In the genomic region with DNA sequence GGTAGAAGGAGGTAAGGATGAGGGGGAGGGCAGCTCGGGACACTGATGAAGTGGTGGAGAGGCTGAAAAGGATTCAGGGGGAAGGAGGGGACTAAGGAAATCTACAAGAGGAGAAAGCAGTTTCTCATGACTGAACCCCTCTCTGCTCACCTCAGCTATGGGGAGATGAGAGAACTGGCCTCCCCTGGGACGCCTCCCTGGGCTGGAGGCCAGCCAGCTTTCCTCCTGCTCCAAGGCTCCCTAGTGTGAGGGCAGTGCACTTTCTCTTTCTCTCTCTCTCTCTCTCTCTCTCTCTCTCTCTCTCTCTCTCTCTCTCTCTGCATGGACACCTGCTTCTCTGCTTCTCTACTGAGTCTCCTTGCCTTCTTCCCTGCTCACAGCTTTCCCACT, we compare ENCODE assay signal across 17 mouse cellular contexts. TPM values are rescaled to one million over a fixed set of nuclear protein-coding genes. Genes with fewer than 3 reads are reported as not detected.
DNase-seq lines count a peak whose midpoint lies in the region; ATAC-seq and TF ChIP-seq lines count a peak whose summit lies in the region.
"Had no signal": no experiment of that assay in that cellular context is flagged by ENCODE, and none has a peak within 500 bp of the region (broad histone marks: within the 10 kb centered on the region; RNA-seq: fewer than 3 reads in every experiment).

No protein-coding gene starts in this region.

- peak overlapping the region; percentile 98; the same call in 1 of the 2 replicates for H3K9ac ChIP-seq in forebrain, embryonic 14.5 days (ENCODE audit: low read length)
- H3K9ac ChIP-seq in hindbrain, postnatal 0 days (replicated peaks; ENCODE audit: low read length): peak overlapping the region; percentile 92
- H3K9ac ChIP-seq in neural tube, embryonic 14.5 days (replicated peaks; ENCODE audit: low read depth, low read length): peak overlapping the region; percentile 99
- H3K9ac ChIP-seq: embryonic facial prominence, embryonic 15.5 days had no signal

- no peaks in the 10 kb centered on the region for H3K27me3 ChIP-seq in forebrain, embryonic 14.5 days (replicated peaks; ENCODE audit: control insufficient read depth, insufficient read depth, low read length)
- H3K27me3 ChIP-seq in hindbrain, postnatal 0 days (ENCODE audit: insufficient read depth, low read length): no peaks in the 10 kb centered on the region
- 0 out of 2 replicates have a peak, but pooled peaks cover 2% of the 10 kb centered on the region for H3K27me3 ChIP-seq in neural tube, embryonic 14.5 days (ENCODE audit: control insufficient read depth, insufficient read depth, low read length)

- peak overlapping the region; percentile 95 for H3K4me2 ChIP-seq in forebrain, embryonic 14.5 days (ENCODE audit: low read length)
- H3K4me2 ChIP-seq in hindbrain, postnatal 0 days (ENCODE audit: low read depth, low read length): peak overlapping the region; percentile 92
- peak overlapping the region; percentile 77 for H3K4me2 ChIP-seq in neural tube, embryonic 14.5 days (ENCODE audit: low read depth, low read length)
- H3K4me2 ChIP-seq: embryonic facial prominence, embryonic 15.5 days had no signal

- H3K4me1 ChIP-seq in forebrain, embryonic 14.5 days (ENCODE audit: control insufficient read depth, insufficient read depth, low read length): peaks cover 59% of the 10 kb centered on the region
- peaks cover 38% of the 10 kb centered on the region for H3K4me1 ChIP-seq in hindbrain, postnatal 0 days (ENCODE audit: insufficient read depth, low read length)
- H3K4me1 ChIP-seq in neural tube, embryonic 14.5 days (ENCODE audit: control insufficient read depth, insufficient read depth, low read length): peaks cover 51% of the 10 kb centered on the region

- no peaks in the 10 kb centered on the region for H3K9me3 ChIP-seq in forebrain, embryonic 14.5 days (replicated peaks; ENCODE audit: control insufficient read depth, low read length)
- no peaks in the 10 kb centered on the region for H3K9me3 ChIP-seq in hindbrain, postnatal 0 days (ENCODE audit: low read length)
- no peaks in the 10 kb centered on the region for H3K9me3 ChIP-seq in neural tube, embryonic 14.5 days (ENCODE audit: control insufficient read depth, low read length)
- H3K9me3 ChIP-seq: embryonic facial prominence, embryonic 15.5 days had no signal

- 32% methylated on average over 2 of the region's 2 CpGs for WGBS in forebrain, embryonic 14.5 days
- WGBS in hindbrain, postnatal 0 days: 32% methylated on average over 2 of the region's 2 CpGs
- WGBS in neural tube, embryonic 14.5 days: 29% methylated on average over 2 of the region's 2 CpGs

- H3K36me3 ChIP-seq in forebrain, embryonic 14.5 days (ENCODE audit: control insufficient read depth, insufficient read depth, low read length): peaks cover 9% of the 10 kb centered on the region
- H3K36me3 ChIP-seq in hindbrain, postnatal 0 days (ENCODE audit: insufficient read depth, low read length): peaks cover 8% of the 10 kb centered on the region
- H3K36me3 ChIP-seq in neural tube, embryonic 14.5 days (ENCODE audit: control insufficient read depth, insufficient read depth, low read length): peaks cover 11% of the 10 kb centered on the region
- H3K36me3 ChIP-seq: embryonic facial prominence, embryonic 15.5 days had no signal

- H3K4me3 ChIP-seq in forebrain, embryonic 14.5 days (ENCODE audit: low read depth, low read length): peak overlapping the region; percentile 75
- H3K4me3 ChIP-seq in hindbrain, postnatal 0 days (ENCODE audit: low read length): peak overlapping the region; percentile 60
- peak overlapping the region; percentile 96 for H3K4me3 ChIP-seq in neural tube, embryonic 14.5 days (ENCODE audit: low read depth, low read length)
- H3K4me3 ChIP-seq: embryonic facial prominence, embryonic 15.5 days; heart, adult 2 months had no signal

- no peak for ATAC-seq in forebrain, embryonic 14.5 days
- ATAC-seq in hindbrain, postnatal 0 days: no peak
- ATAC-seq in neural tube, embryonic 14.5 days (ENCODE audit: low read depth): no peak
- no peak for ATAC-seq in megakaryocyte progenitor cell, adult 5-6 weeks (replicated peaks; ENCODE audit: poor library complexity)
- ATAC-seq in frontal cortex, adult (ENCODE audit: low TSS enrichment): no peak

- 0 out of 2 replicates have a peak overlapping the region, but pooled peaks have one; percentile 90 for H3K27ac ChIP-seq in forebrain, embryonic 14.5 days (ENCODE audit: low read depth, low read length)
- H3K27ac ChIP-seq in hindbrain, postnatal 0 days: peak overlapping the region; percentile 94
- peak overlapping the region; percentile 94; the same call in 1 of the 2 replicates for H3K27ac ChIP-seq in neural tube, embryonic 14.5 days (ENCODE audit: low read depth, low read length)
- H3K27ac ChIP-seq: embryonic facial prominence, embryonic 15.5 days; heart, adult 2 months had no signal

- peak; percentile 65 to 68 for DNase-seq in cerebellum, postnatal 14 days
- DNase-seq in cerebellum, adult 8-10 months: no peak
- no peak for DNase-seq in forebrain, embryonic 14.5 days (ENCODE audit: low spot score)
- no peak for DNase-seq in hindbrain, postnatal 0 days (ENCODE audit: low spot score)
- no peak for DNase-seq in urinary bladder, postnatal 25 days (ENCODE audit: low spot score)
- DNase-seq: heart, adult 2 months; heart, postnatal 14 days; kidney, adult 18-20 months; liver; thymus, adult 2 months had no signal

- TF ChIP-seq CTCF in hindbrain, postnatal 0 days (IDR thresholded peaks at IDR 0.05; ENCODE audit: low read depth): no peak

RNA-seq across cellular contexts. Expression of a gene that starts 42.2 kb away (rescaled TPM):
- not detected in 2 replicates for polyA plus RNA-seq in forebrain, embryonic 14.5 days (2014; fragmentation: Nextera tagmentation; extraction: Ambion mirVana)
- 0.21 and 1.2 TPM in 2 replicates for total RNA-seq in hindbrain, postnatal 0 days (2014; rRNA removed)
- polyA plus RNA-seq in hindbrain, postnatal 0 days (2015; fragmentation: Nextera tagmentation; extraction: Ambion mirVana): 0.28 and 0.35 TPM in 2 replicates
- polyA plus RNA-seq in neural tube, embryonic 14.5 days (2014; fragmentation: Nextera tagmentation; extraction: Ambion mirVana): 0.11 TPM in 1 of 2 replicates, not detected in the other
- not detected in 2 replicates for total RNA-seq in megakaryocyte progenitor cell, adult 5-6 weeks (2015)
- not detected in 2 replicates for total RNA-seq in megakaryocyte progenitor cell, adult 5-6 weeks (2017)
- total RNA-seq: heart, adult 2 months; heart, postnatal 14 days; MEL had no signal
- polyA plus RNA-seq: C2C12; embryonic facial prominence, embryonic 15.5 days; heart, adult 2 months; lung, embryonic 16.5 days had no signal

Comparison
In these comparisons a context has a peak if more than half of its experiments do, and no peak if none do; other contexts are left out.
1. DNase-seq: peak in cerebellum, postnatal 14 days (2 of 2); none in cerebellum, adult 8-10 months (single experiment), forebrain, embryonic 14.5 days (single experiment), hindbrain, postnatal 0 days (single experiment) and urinary bladder, postnatal 25 days (single experiment).
2. Peak in every context shown above with its lines, with median percentiles within 50 percentile points of each other: H3K27ac ChIP-seq, H3K4me2 ChIP-seq, H3K4me3 ChIP-seq and H3K9ac ChIP-seq.